Mouse (Mus musculus) forebrain, embryonic 14.5 days (tissue): ENCODE measurements at regions not wholly inside any gene's neighbourhood (a gene's known extent, or its start where the extent isn't known, plus 50 kb on each side); places are given as distances from the start of the nearest gene placed in this dataset.

Experiments used
- ATAC-seq: fragments of 200-750 bp; cut with Nextera tagmentation; 2 replicates; pipeline ENCODE4 v1.8.0; 2017; ENCODE audit warnings: mild to moderate bottlenecking, moderate library complexity
- DNase-seq: peaks from one replicate; pipeline ENCODE4 v3.0.0-alpha.2; 2015; ENCODE audit warnings: low spot score
- H3K27ac ChIP-seq: fragments of 300-500 bp; sonication (generic); 2 replicates; pipeline ENCODE4 v1.5.1; 2014; ENCODE audit warnings: low read depth, mild to moderate bottlenecking, control low read depth, low read length, moderate library complexity
- H3K27me3 ChIP-seq: fragments of 300-500 bp; sonication (generic); replicated peaks from 2 replicates; pipeline ENCODE4 v1.6.1; 2014; ENCODE audit warnings: low read length, control low read depth, mixed read lengths; ENCODE audit not compliant: control insufficient read depth, insufficient read depth
- H3K36me3 ChIP-seq: fragments of 300-500 bp; sonication (generic); 2 replicates; pipeline ENCODE4 v1.6.1; 2014; ENCODE audit warnings: low read length, control low read depth; ENCODE audit not compliant: control insufficient read depth, insufficient read depth
- H3K4me1 ChIP-seq: fragments of 300-500 bp; sonication (generic); 2 replicates; pipeline ENCODE4 v1.6.1; 2014; ENCODE audit warnings: antibody characterized with exemption, low read length, control low read depth; ENCODE audit not compliant: control insufficient read depth, insufficient read depth
- H3K4me2 ChIP-seq: fragments of 300-500 bp; sonication (generic); 2 replicates; pipeline ENCODE4 v1.6.1; 2014; ENCODE audit warnings: mild to moderate bottlenecking, control low read depth, low read length
- H3K4me3 ChIP-seq: fragments of 300-500 bp; sonication (generic); 2 replicates; pipeline ENCODE4 v1.5.1; 2014; ENCODE audit warnings: low read depth, low read length, control low read depth
- H3K9ac ChIP-seq: fragments of 300-500 bp; sonication (generic); 2 replicates; pipeline ENCODE4 v1.6.1; 2014; ENCODE audit warnings: mild to moderate bottlenecking, low read length, control low read depth, moderate library complexity
- H3K9me3 ChIP-seq: fragments of 300-500 bp; sonication (generic); replicated peaks from 2 replicates; pipeline ENCODE4 v1.6.1; 2016; ENCODE audit warnings: low read length, control low read depth, mixed read lengths; ENCODE audit not compliant: control insufficient read depth
- WGBS: fragments of 180-500 bp; shearing (Covaris S2); extraction: QIAGEN DNeasy Blood & Tissue Kit; methylation state at CpG from one replicate; pipeline ENCODE4 v1.1.7; 2014; 5-methylcytosine and 5-hydroxymethylcytosine counted together

GRCm38 (mm10) chr2:46678366-46678765 lies 1561.2 kb upstream of the Zeb2 start:
- ATAC-seq (no peak), DNase-seq (peak; percentile 34)
- no peak overlapping the region for H3K4me2 ChIP-seq
- no peaks in the 10 kb centered on the region for H3K27me3 ChIP-seq
- 44% methylated on average over 2 of the region's 2 CpGs for WGBS
- H3K4me3 ChIP-seq, result no peak overlapping the region
- no peaks in the 10 kb centered on the region for H3K36me3 ChIP-seq
- H3K9ac ChIP-seq, result no peak overlapping the region
- no peaks in the 10 kb centered on the region for H3K9me3 ChIP-seq
- no peak overlapping the region for H3K27ac ChIP-seq
- H3K4me1 ChIP-seq, result no peaks in the 10 kb centered on the region

- WGBS, result 84% methylated on average over 13 of the region's 13 CpGs
- Histone ChIP-seq H3K36me3 (no peaks in the 10 kb centered on the region), H3K9me3 (no peaks in the 10 kb centered on the region), H3K27me3 (no peaks in the 10 kb centered on the region), H3K27ac (no peak overlapping the region), H3K4me1 (peaks cover 4% of the 10 kb centered on the region; the same call in 1 of the 2 replicates), H3K4me2 (no peak overlapping the region), H3K4me3 (no peak overlapping the region), H3K9ac (no peak overlapping the region)
- ATAC-seq (no peak), DNase-seq (no peak)
Measured at GRCm38 (mm10) chr2:46669517-46670291, 1552.5 kb upstream of the Zeb2 start.

GRCm38 (mm10) chr2:46666990-46667337 lies 1549.8 kb upstream of the Zeb2 start:
- no peaks in the 10 kb centered on the region for H3K9me3 ChIP-seq
- no peak overlapping the region for H3K9ac ChIP-seq
- peaks cover 4% of the 10 kb centered on the region; the same call in 1 of the 2 replicates for H3K4me1 ChIP-seq
- H3K36me3 ChIP-seq, result no peaks in the 10 kb centered on the region
- no peak overlapping the region for H3K27ac ChIP-seq
- ATAC-seq, result peak; percentile 75
- WGBS, result 0% methylated on average over 3 of the region's 3 CpGs
- 0 out of 2 replicates have a peak overlapping the region, but pooled peaks have one; percentile 18 for H3K4me2 ChIP-seq
- H3K4me3 ChIP-seq, result no peak overlapping the region
- H3K27me3 ChIP-seq, result no peaks in the 10 kb centered on the region
- DNase-seq, result peak; percentile 54

- Histone ChIP-seq H3K9ac (no peak overlapping the region), H3K4me1 (peaks cover 4% of the 10 kb centered on the region; the same call in 1 of the 2 replicates), H3K4me3 (no peak overlapping the region), H3K36me3 (no peaks in the 10 kb centered on the region), H3K27me3 (no peaks in the 10 kb centered on the region), H3K4me2 (0 out of 2 replicates have a peak overlapping the region, but pooled peaks have one; percentile 18), H3K27ac (no peak overlapping the region), H3K9me3 (no peaks in the 10 kb centered on the region)
- peak; percentile 54 for DNase-seq
- peak; percentile 89 for ATAC-seq
- 19% methylated on average over 10 of the region's 10 CpGs for WGBS
Measured at GRCm38 (mm10) chr2:46666084-46666989, 1549.1 kb upstream of the Zeb2 start.

- H3K36me3 ChIP-seq, result no peaks in the 10 kb centered on the region
- 90% methylated on average over 3 of the region's 3 CpGs for WGBS
- ATAC-seq, result no peak
Measured at GRCm38 (mm10) chr2:46661876-46662275, 1544.7 kb upstream of the Zeb2 start.

GRCm38 (mm10) chr2:46660577-46660976 lies 1543.4 kb upstream of the Zeb2 start:
- no peaks in the 10 kb centered on the region for H3K27me3 ChIP-seq
- H3K4me2 ChIP-seq, result no peak overlapping the region
- H3K36me3 ChIP-seq, result no peaks in the 10 kb centered on the region
- no peak for ATAC-seq
- H3K4me3 ChIP-seq, result no peak overlapping the region
- H3K27ac ChIP-seq, result no peak overlapping the region
- no peak for DNase-seq
- no peak overlapping the region for H3K9ac ChIP-seq
- 87% methylated on average over 3 of the region's 3 CpGs for WGBS
- H3K9me3 ChIP-seq, result no peaks in the 10 kb centered on the region
- H3K4me1 ChIP-seq, result no peaks in the 10 kb centered on the region

More at GRCm38 (mm10) chr2:46661876-46662275, 1544.7 kb upstream of the Zeb2 start:
- Histone ChIP-seq H3K27ac (no peak overlapping the region), H3K4me2 (no peak overlapping the region), H3K4me3 (no peak overlapping the region), H3K4me1 (peaks cover 4% of the 10 kb centered on the region; the same call in 1 of the 2 replicates), H3K9me3 (no peaks in the 10 kb centered on the region), H3K27me3 (no peaks in the 10 kb centered on the region), H3K9ac (no peak overlapping the region)
- DNase-seq, result no peak

- H3K9me3 ChIP-seq, result no peaks in the 10 kb centered on the region
- WGBS, result 94% methylated on average over 1 of the region's 1 CpGs
- H3K27me3 ChIP-seq, result no peaks in the 10 kb centered on the region
Measured at GRCm38 (mm10) chr2:46655289-46655688, 1538.1 kb upstream of the Zeb2 start.

GRCm38 (mm10) chr2:46652616-46653015 lies 1535.4 kb upstream of the Zeb2 start:
- Histone ChIP-seq H3K4me2 (no peak overlapping the region), H3K27me3 (no peaks in the 10 kb centered on the region), H3K4me3 (no peak overlapping the region), H3K4me1 (no peaks in the 10 kb centered on the region), H3K9me3 (no peaks in the 10 kb centered on the region), H3K27ac (no peak overlapping the region), H3K36me3 (no peaks in the 10 kb centered on the region), H3K9ac (no peak overlapping the region)
- DNase-seq (no peak), ATAC-seq (no peak)
- 91% methylated on average over 1 of the region's 1 CpGs for WGBS

More at GRCm38 (mm10) chr2:46655289-46655688, 1538.1 kb upstream of the Zeb2 start:
- H3K4me3 ChIP-seq, result no peak overlapping the region
- no peak for DNase-seq
- no peaks in the 10 kb centered on the region for H3K4me1 ChIP-seq
- no peak overlapping the region for H3K27ac ChIP-seq
- ATAC-seq, result no peak
- no peak overlapping the region for H3K9ac ChIP-seq
- no peak overlapping the region for H3K4me2 ChIP-seq
- no peaks in the 10 kb centered on the region for H3K36me3 ChIP-seq
